Mouse (Mus musculus) lung, postnatal 0 days (tissue): ENCODE results near the gene Dirc2.

Experiments used
- CTCF ChIP-seq: IDR thresholded peaks from 2 replicates; pipeline ENCODE4 v1.5.1; 2016; ENCODE audit warnings: antibody characterized with exemption, mild to moderate bottlenecking
- EP300 ChIP-seq: IDR thresholded peaks from 2 replicates; pipeline ENCODE4 v1.6.1; 2016; ENCODE audit warnings: antibody characterized with exemption, mild to moderate bottlenecking, control low read depth

DNA sequence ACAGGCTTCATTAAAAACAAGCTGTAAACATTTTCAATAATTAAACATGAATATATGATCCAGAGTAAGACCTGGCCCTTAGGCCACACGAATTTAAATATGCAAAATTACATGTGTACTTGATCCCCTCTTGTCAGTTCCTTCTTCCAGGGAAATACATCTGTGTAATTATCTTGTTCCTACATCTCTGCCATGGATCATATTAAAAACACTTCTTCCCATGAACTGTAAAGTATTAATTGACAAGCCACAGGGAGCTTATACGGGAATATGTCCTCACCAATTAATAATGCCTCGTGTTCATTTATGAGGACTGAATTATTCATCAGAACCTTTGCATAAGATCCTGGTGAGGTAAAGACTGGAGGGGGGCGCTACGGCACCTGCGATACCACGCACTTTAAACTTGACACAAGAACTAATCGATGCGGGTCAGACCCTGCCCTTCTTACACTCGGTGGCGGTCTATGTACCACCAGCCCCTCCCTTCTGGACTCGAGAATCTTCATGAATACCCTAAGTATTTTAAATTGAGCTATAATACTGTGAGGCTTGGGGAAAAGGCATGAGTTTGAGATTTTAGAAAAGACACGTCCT lies 74.8 kb downstream of the Dirc2 start:
- TF ChIP-seq CTCF (no peak), EP300 (no peak)
